Mouse (Mus musculus) E14TG2a.4 (cell line): ENCODE results near the gene Elobl.

ENCODE experiments used
- H3K27me3 ChIP-seq: 2 replicates; pipeline ENCODE4 v1.6.1; 2014; ENCODE audit warnings: low read length, control low read depth; ENCODE audit not compliant: insufficient read depth
- H3K36me3 ChIP-seq: 2 replicates; pipeline ENCODE4 v1.6.1; 2014; ENCODE audit warnings: low read length, control low read depth; ENCODE audit not compliant: insufficient read depth
- H3K4me1 ChIP-seq: replicated peaks from 2 replicates; pipeline ENCODE4 v1.6.1; 2014; ENCODE audit warnings: low read depth, low read length, control low read depth
- H3K4me3 ChIP-seq: replicated peaks from 2 replicates; pipeline ENCODE4 v1.5.1; 2014; ENCODE audit warnings: mild to moderate bottlenecking, low read length
- H3K9me3 ChIP-seq: 2 replicates; pipeline ENCODE4 v1.6.1; 2014; ENCODE audit warnings: low read length, control low read depth
- CTCF ChIP-seq: conservative IDR thresholded peaks from 2 replicates; pipeline ENCODE4 v1.5.1; 2014; ENCODE audit warnings: low read length
- NANOG ChIP-seq: IDR thresholded peaks from 2 replicates; pipeline ENCODE4 v1.6.1; 2014; ENCODE audit warnings: borderline replicate concordance, low read length, mixed read lengths
- POU5F1 ChIP-seq: IDR thresholded peaks from 2 replicates; pipeline ENCODE4 v1.6.1; 2014; ENCODE audit warnings: low read length, borderline replicate concordance

The Elobl gene

GRCm38 (mm10) chr11:88966881-88967361, at the start of gene Elobl:
Gene Elobl (minus strand): TSS chr11:88966931.
- H3K27me3 ChIP-seq = no peaks in the 10 kb centered on the region
- TF ChIP-seq NANOG (no peak), POU5F1 (no peak), CTCF (no peak)
- no peak within 1 kb of the TSS for H3K4me3 ChIP-seq
- H3K36me3 ChIP-seq = no peaks in the 10 kb centered on the region
- no peaks in the 10 kb centered on the region for H3K9me3 ChIP-seq
- H3K4me1 ChIP-seq = peaks cover 21% of the 10 kb centered on the region

DNA sequence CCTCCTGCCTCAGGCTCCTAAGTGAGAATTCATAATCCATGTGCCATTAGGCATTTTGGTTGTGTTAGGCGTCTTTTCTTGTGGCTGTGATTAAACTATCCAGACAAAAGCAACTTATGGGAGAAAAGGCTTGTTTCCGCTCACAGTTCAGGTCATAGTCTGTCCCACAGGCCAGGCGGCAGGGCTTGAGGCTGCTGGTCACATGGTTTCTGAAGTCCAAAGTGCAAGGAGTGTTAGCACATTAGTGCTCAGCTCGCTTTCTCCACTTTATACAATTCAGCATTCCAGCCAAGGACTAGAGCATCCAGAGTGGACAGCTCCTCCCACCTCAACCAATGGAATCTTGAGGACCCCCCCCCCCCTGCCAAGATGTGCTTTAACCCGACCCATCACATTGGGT, 45.5 kb upstream of the Elobl start:
- Histone ChIP-seq H3K4me3 (no peak overlapping the region), H3K36me3 (peaks cover 99% of the 10 kb centered on the region), H3K27me3 (no peaks in the 10 kb centered on the region), H3K9me3 (no peaks in the 10 kb centered on the region), H3K4me1 (peaks cover 74% of the 10 kb centered on the region)
- no peak for TF ChIP-seq CTCF
- no peak for TF ChIP-seq POU5F1
- TF ChIP-seq NANOG = no peak

DNA sequence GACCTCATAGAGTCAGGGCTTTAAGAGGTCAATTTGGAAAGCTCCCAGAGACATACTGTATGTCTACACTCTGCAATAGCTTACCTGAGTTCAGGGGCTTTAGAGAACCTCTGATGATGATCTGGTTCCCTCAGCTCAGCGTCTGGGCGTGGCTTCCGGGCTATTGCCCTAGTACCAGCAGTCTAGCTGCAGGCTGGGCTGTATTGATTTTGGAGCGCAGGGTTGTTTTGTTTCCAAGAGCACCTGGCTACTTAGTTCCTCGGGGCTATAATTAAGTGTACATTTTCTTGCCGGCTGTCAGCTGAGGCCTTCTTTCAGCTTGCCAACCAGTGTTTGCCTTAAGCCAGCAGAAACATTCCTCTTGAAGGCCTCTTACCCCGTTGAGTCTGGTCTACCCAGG, 42.8 kb upstream of the Elobl start:
- no peaks in the 10 kb centered on the region for H3K27me3 ChIP-seq
- no peak overlapping the region for H3K4me3 ChIP-seq
- TF ChIP-seq NANOG (no peak), CTCF (no peak), POU5F1 (no peak)
- H3K9me3 ChIP-seq = no peaks in the 10 kb centered on the region
- peaks cover 69% of the 10 kb centered on the region for H3K4me1 ChIP-seq
- H3K36me3 ChIP-seq = peaks cover 98% of the 10 kb centered on the region

- TF ChIP-seq POU5F1 (no peak), NANOG (no peak), CTCF (no peak)
- no peaks in the 10 kb centered on the region for H3K9me3 ChIP-seq
- H3K36me3 ChIP-seq = peaks cover 98% of the 10 kb centered on the region
- H3K27me3 ChIP-seq = no peaks in the 10 kb centered on the region
- H3K4me1 ChIP-seq = peaks cover 69% of the 10 kb centered on the region
- no peak overlapping the region for H3K4me3 ChIP-seq
Measured at GRCm38 (mm10) chr11:89009066-89009465, 42.3 kb upstream of the Elobl start.

DNA sequence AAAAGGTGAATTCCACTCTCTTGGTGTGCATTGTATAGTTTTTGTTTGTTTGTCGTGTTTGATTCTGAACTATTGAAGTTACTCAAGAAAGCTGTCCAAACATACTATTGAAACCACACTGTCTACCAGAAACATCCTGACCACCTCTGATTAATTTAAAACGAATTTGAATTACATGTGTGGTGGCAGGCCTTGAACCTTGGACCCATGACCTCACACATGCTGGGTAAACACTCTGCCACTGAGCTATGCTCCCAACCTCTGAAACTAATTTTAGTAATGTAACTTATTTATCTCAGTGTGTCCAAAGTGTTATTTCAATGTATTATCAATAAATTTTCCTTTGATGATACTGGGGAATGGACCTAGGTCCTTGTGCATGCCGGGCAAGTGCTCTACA, 40.9 kb upstream of the Elobl start:
- Histone ChIP-seq H3K4me3 (no peak overlapping the region), H3K9me3 (no peaks in the 10 kb centered on the region), H3K27me3 (no peaks in the 10 kb centered on the region), H3K4me1 (peaks cover 83% of the 10 kb centered on the region), H3K36me3 (peaks cover 96% of the 10 kb centered on the region)
- no peak for TF ChIP-seq POU5F1
- no peak for TF ChIP-seq CTCF
- no peak for TF ChIP-seq NANOG

GRCm38 (mm10) chr11:89006404-89006803, 39.7 kb upstream of the Elobl start:
- Histone ChIP-seq H3K9me3 (no peaks in the 10 kb centered on the region), H3K4me3 (no peak overlapping the region), H3K36me3 (peaks cover 94% of the 10 kb centered on the region), H3K4me1 (peaks cover 89% of the 10 kb centered on the region), H3K27me3 (no peaks in the 10 kb centered on the region)
- TF ChIP-seq POU5F1 (no peak), CTCF (no peak), NANOG (no peak)

DNA sequence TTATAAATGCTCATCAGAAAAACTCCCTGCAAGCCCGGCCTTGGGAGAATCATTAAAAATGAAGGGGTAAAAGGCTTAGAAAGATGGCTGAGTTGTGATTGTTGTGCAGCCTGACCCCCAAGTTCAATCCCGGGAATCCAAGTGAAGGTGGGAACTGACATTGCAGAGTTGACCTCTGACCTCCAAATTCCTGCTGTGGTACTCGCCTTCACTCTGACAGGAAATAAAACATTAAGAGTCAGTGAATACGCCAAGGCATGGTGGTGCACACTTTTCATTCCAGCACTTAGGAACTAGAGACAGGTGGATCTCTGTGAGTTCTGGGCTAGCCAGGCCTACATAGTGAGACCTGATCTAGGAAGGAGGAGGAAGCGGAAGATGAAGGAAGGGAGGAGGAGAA, 38.7 kb upstream of the Elobl start:
- 0 out of 2 replicates have a peak, but pooled peaks have one; percentile 16 for TF ChIP-seq NANOG
- no peak for TF ChIP-seq POU5F1
- Histone ChIP-seq H3K4me3 (0 out of 2 replicates have a peak overlapping the region, but pooled peaks have one; percentile 35), H3K9me3 (no peaks in the 10 kb centered on the region), H3K36me3 (peaks cover 93% of the 10 kb centered on the region), H3K4me1 (peaks cover 87% of the 10 kb centered on the region), H3K27me3 (no peaks in the 10 kb centered on the region)

- peaks cover 79% of the 10 kb centered on the region for H3K36me3 ChIP-seq
- no peak for TF ChIP-seq CTCF
- H3K9me3 ChIP-seq = no peaks in the 10 kb centered on the region
- H3K4me1 ChIP-seq = peaks cover 76% of the 10 kb centered on the region
- no peaks in the 10 kb centered on the region for H3K27me3 ChIP-seq
- H3K4me3 ChIP-seq = peak overlapping the region; percentile 96
Measured at GRCm38 (mm10) chr11:89003726-89004125, 37.0 kb upstream of the Elobl start.

DNA sequence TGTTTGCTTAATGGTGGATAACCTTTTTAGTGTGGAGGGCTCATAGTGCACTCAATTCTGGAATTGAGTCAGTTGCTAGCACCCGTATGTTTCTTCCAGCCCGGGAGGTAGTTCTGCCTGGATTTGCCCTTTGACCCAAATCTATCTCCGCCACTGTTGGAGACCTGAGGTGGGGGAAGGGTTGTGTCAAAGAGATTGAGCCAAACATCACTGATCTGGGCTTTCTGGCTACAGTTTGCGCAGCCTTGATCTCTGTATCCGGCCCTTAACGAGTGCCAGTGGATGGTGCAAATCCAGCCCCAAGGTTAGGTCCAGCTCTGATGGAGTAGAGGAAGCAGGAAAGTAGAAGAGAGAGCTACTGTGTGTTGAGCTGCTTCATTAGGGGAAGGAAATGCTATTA, 36.3 kb upstream of the Elobl start:
- Histone ChIP-seq H3K36me3 (peaks cover 72% of the 10 kb centered on the region), H3K4me1 (peaks cover 75% of the 10 kb centered on the region), H3K4me3 (peak overlapping the region; percentile 96), H3K9me3 (no peaks in the 10 kb centered on the region), H3K27me3 (no peaks in the 10 kb centered on the region)
- no peak for TF ChIP-seq POU5F1
- TF ChIP-seq CTCF = no peak
- peak; percentile 12; the same call in 1 of the 2 replicates for TF ChIP-seq NANOG
